Mouse (Mus musculus) cerebellum, adult 2 months (tissue): ENCODE results near the gene Plcg1.

ENCODE experiments used
- CTCF ChIP-seq: fragments of 200-500 bp; IDR thresholded peaks from 2 replicates; pipeline ENCODE4 v1.5.1; 2011; ENCODE audit warnings: low read depth, mild to moderate bottlenecking, control low read depth, low read length, moderate library complexity, borderline replicate concordance; ENCODE audit not compliant: insufficient read depth
- POLR2A ChIP-seq: fragments of 200-500 bp; IDR thresholded peaks from 2 replicates; pipeline ENCODE4 v1.6.1; 2011; ENCODE audit warnings: low read length, control low read depth, borderline replicate concordance; ENCODE audit not compliant: insufficient read depth

- no peak for TF ChIP-seq POLR2A
- TF ChIP-seq CTCF, result no peak
Observed at GRCm38 (mm10) chr2:160810802-160811201, 79.7 kb downstream of the Plcg1 start.
